Mouse (Mus musculus) megakaryocyte-erythroid progenitor cell, adult 5 weeks (primary cell): ENCODE measurements around the gene Gpc6. TPM values are rescaled to one million over a fixed set of nuclear protein-coding genes. Genes with fewer than 3 reads are reported as not detected.

ENCODE experiments used
- polyA plus RNA-seq: library from polyadenylated mRNA; stranded (reverse); fragments of >175 nt; gene quantifications from 2 replicates; pipeline ENCODE4 v1.2.3, GENCODE M21; 2012

Gene Gpc6
- polyA plus RNA-seq = not detected in 2 replicates

DNA sequence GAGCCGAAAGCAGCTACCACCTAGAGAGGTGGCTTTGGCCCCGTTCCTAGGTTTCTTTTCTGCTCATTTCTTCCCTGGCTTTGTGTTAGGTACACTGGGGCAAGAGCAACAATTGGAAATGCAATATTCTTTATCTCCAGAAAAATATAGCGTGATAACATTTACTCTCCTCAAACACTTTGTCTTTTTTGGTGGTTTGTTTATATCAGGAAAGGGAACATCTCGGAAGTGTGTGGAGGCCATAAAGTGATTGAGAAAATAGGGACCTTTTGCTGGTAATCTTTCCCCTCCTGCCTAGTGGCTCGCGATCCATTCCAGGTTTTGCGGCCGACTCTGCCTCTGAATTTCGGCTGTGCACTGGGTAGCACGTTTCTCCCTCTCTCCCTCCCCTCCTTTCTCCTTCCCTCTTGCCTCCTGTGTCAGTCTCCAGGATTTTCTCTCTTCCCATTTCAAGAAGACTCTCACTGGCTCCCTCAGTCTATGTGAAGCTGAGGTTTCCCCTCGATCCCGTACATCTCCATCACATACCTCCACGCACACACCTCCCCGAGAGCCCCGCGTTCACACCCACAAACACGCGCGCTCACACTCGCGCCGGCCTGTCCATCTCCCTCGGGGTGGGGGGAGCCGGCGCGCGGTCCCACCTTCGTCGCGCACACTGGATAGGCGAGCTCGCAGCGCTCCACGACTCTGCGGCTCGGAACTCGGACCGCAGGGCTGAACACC is at the start of gene Gpc6:
Gene Gpc6, plus strand, starts transcription at position 440 of the 726 bp plus-strand sequence.

